Mouse (Mus musculus) kidney, postnatal 0 days (tissue): ENCODE results near the gene Foxd1. TPM values are rescaled to one million over a fixed set of nuclear protein-coding genes. Genes with fewer than 3 reads are reported as not detected.

Source experiments
- ATAC-seq: fragments of 200-750 bp; cut with Nextera tagmentation; replicated peaks from 2 replicates; pipeline ENCODE4 v1.8.0; 2017; ENCODE audit warnings: low read depth, moderate number of reproducible peaks, moderate TSS enrichment, moderate library complexity; ENCODE audit not compliant: low FRiP score
- DNase-seq: peaks from one replicate; pipeline ENCODE4 v3.0.0-alpha.2; 2016; ENCODE audit warnings: low spot score
- H3K27ac ChIP-seq: fragments of 300-500 bp; sonication (generic); 2 replicates; pipeline ENCODE4 v1.5.1; 2014; ENCODE audit warnings: mild to moderate bottlenecking
- H3K27me3 ChIP-seq: fragments of 300-500 bp; sonication (generic); 2 replicates; pipeline ENCODE4 v1.6.1; 2014; ENCODE audit warnings: low read length, mixed read lengths; ENCODE audit not compliant: insufficient read depth
- H3K36me3 ChIP-seq: fragments of 300-500 bp; sonication (generic); 2 replicates; pipeline ENCODE4 v1.6.1; 2014; ENCODE audit warnings: low read length, mixed read lengths; ENCODE audit not compliant: insufficient read depth
- H3K4me1 ChIP-seq: fragments of 300-500 bp; sonication (generic); replicated peaks from 2 replicates; pipeline ENCODE4 v1.6.1; 2014; ENCODE audit warnings: antibody characterized with exemption, low read length, mixed read lengths; ENCODE audit not compliant: insufficient read depth
- H3K4me2 ChIP-seq: fragments of 300-500 bp; sonication (generic); 2 replicates; pipeline ENCODE4 v1.6.1; 2014; ENCODE audit warnings: mild to moderate bottlenecking, low read length, moderate library complexity, mixed read lengths
- H3K4me3 ChIP-seq: fragments of 300-500 bp; sonication (generic); replicated peaks from 2 replicates; pipeline ENCODE4 v1.5.1; 2014; ENCODE audit warnings: low read depth, low read length
- H3K9ac ChIP-seq: fragments of 300-500 bp; sonication (generic); 2 replicates; pipeline ENCODE4 v1.6.1; 2014; ENCODE audit warnings: low read depth, low read length
- H3K9me3 ChIP-seq: fragments of 300-500 bp; sonication (generic); replicated peaks from 2 replicates; pipeline ENCODE4 v1.6.1; 2016; ENCODE audit warnings: low read length, inconsistent platforms, mixed read lengths
- CTCF ChIP-seq: IDR thresholded peaks from 2 replicates; pipeline ENCODE4 v1.5.1; 2016; ENCODE audit warnings: antibody characterized with exemption, low read depth, mild to moderate bottlenecking, moderate library complexity
- WGBS: fragments of 180-500 bp; shearing (Covaris S2); extraction: QIAGEN DNeasy Blood & Tissue Kit; methylation state at CpG from one replicate; pipeline ENCODE4 v1.1.7; 2014; 5-methylcytosine and 5-hydroxymethylcytosine counted together
- polyA plus RNA-seq: library from polyadenylated mRNA; unstranded; fragments of >200 nt; fragmentation: Nextera tagmentation; extraction: Ambion mirVana; gene quantifications from 2 replicates; pipeline ENCODE4 v1.2.1, GENCODE M21; 2015

Gene Foxd1
- polyA plus RNA-seq, 1 experiment from 2014 or later = 3.4 TPM

DNA sequence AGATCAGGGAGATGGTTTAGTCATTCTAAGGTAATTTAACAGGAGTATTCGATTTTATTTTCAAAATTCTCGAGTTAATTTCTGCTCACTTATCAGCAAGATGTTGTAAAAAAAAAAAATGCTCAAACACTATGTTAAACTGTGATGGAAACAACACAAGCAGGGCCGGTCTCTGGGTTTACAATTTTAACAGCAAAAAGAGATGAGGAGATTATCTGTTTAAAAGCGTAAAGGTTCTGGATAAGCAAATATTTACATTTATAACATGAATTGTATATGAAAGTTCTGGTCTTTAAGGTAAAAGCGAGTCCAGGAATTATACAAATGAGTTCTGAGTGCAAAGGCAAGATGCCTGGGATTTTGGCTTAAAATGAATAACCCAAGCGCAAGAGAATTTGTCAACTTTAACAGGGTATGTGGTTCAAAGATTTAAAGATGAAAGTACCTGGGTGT lies 3.0 kb downstream of the Foxd1 start:
- 37% methylated on average over 6 of the region's 6 CpGs for WGBS
- H3K4me3 ChIP-seq = peak overlapping the region; percentile 18; the same call in 1 of the 2 replicates

GRCm38 (mm10) chr13:98357433-98358423 lies 3.7 kb downstream of the Foxd1 start:
- no peaks in the 10 kb centered on the region for H3K9me3 ChIP-seq
- peaks cover 67% of the 10 kb centered on the region for H3K27me3 ChIP-seq
- peak overlapping the region; percentile 18 for H3K4me3 ChIP-seq
- peak overlapping the region; percentile 43 for H3K4me2 ChIP-seq
- no peak for TF ChIP-seq CTCF
- H3K9ac ChIP-seq = no peak overlapping the region
- DNase-seq (no peak), ATAC-seq (no peak)
- WGBS = 15% methylated on average over 18 of the region's 18 CpGs
- no peaks in the 10 kb centered on the region for H3K36me3 ChIP-seq
- 0 out of 2 replicates have a peak overlapping the region, but pooled peaks have one; percentile 40 for H3K27ac ChIP-seq
- H3K4me1 ChIP-seq = peaks cover 14% of the 10 kb centered on the region; the same call in 1 of the 2 replicates

More for the DNA sequence above, 3.0 kb downstream of the Foxd1 start:
- Histone ChIP-seq H3K36me3 (no peaks in the 10 kb centered on the region), H3K27me3 (peaks cover 67% of the 10 kb centered on the region), H3K9ac (no peak overlapping the region), H3K4me1 (peaks cover 14% of the 10 kb centered on the region; the same call in 1 of the 2 replicates), H3K27ac (no peak overlapping the region), H3K4me2 (peak overlapping the region; percentile 43; the same call in 1 of the 2 replicates), H3K9me3 (no peaks in the 10 kb centered on the region)
- ATAC-seq = no peak
- TF ChIP-seq CTCF = no peak
- no peak for DNase-seq

DNA sequence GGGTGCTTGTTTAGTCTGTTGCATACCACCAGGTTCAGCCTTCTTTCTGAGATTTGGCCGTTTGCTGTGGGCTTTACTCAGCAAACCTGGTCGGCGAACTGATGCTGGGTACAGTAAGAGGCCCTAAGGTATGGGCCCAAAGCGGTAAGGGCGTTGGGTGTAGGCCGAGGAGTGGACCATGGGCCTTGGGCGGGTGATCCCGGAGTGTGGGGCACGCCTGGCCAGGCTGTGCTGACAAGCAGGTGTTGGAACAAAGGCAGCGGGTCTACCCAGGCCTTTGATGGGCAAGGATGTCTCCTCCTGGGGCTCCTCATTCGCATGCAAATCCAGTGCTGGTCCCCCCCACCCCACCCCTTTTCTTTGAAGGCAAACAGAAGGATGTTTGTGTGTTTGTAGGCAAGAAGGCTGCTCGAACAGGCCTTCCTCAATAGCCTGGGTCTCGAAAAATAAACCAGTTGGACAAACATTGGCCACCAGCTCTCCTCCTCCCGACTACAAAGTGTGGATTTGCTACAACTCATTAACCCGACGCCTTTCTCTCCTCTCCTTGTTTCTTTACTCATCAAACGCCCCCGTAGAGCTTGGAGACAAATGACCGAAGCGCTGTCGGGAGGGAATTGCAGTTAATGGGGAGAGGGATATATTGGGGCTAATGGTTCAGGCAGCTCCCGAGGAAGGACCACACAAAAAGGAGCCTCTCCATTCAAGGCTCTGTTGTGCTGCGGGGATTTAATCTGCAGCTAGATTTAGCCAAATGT lies 4.6 kb downstream of the Foxd1 start:
- peak; percentile 77 for DNase-seq
- peak overlapping the region; percentile 43 for H3K4me2 ChIP-seq
- H3K9ac ChIP-seq = no peak overlapping the region
- 0 out of 2 replicates have a peak overlapping the region, but pooled peaks have one; percentile 40 for H3K27ac ChIP-seq
- H3K4me3 ChIP-seq = peak overlapping the region; percentile 18
- H3K4me1 ChIP-seq = peaks cover 12% of the 10 kb centered on the region; the same call in 1 of the 2 replicates
- peaks cover 68% of the 10 kb centered on the region for H3K27me3 ChIP-seq
- WGBS = 10% methylated on average over 23 of the region's 23 CpGs
- no peak for TF ChIP-seq CTCF
- no peaks in the 10 kb centered on the region for H3K9me3 ChIP-seq
- ATAC-seq = no peak
- no peaks in the 10 kb centered on the region for H3K36me3 ChIP-seq

DNA sequence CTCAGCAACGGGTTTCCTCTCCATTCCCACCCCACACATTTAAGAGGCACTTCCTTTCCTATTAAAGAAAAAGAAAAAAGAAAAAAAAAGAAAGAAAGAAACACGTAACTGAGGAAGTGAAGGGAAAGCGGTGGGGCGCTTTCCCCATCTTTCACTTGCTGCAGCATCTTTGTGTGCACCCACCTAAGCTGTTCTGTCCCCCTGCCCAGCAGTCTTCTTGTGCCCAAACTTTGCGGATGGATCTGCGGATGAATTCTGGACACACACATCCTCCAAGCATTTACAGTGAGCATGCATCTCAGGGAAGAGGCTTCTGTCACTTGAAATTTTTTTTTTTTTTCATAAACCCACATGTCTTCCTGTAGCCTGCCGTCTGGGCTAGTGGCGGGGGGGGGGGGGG lies 5.3 kb downstream of the Foxd1 start:
- ATAC-seq (no peak), DNase-seq (no peak)
- Histone ChIP-seq H3K36me3 (no peaks in the 10 kb centered on the region), H3K4me2 (peak overlapping the region; percentile 43; the same call in 1 of the 2 replicates), H3K27me3 (peaks cover 65% of the 10 kb centered on the region), H3K27ac (no peak overlapping the region), H3K9me3 (no peaks in the 10 kb centered on the region), H3K4me3 (no peak overlapping the region), H3K9ac (no peak overlapping the region), H3K4me1 (peaks cover 6% of the 10 kb centered on the region; the same call in 1 of the 2 replicates)
- 16% methylated on average over 6 of the region's 8 CpGs for WGBS
- TF ChIP-seq CTCF = no peak

GRCm38 (mm10) chr13:98360391-98360790 lies 6.3 kb downstream of the Foxd1 start:
- no peak for TF ChIP-seq CTCF

DNA sequence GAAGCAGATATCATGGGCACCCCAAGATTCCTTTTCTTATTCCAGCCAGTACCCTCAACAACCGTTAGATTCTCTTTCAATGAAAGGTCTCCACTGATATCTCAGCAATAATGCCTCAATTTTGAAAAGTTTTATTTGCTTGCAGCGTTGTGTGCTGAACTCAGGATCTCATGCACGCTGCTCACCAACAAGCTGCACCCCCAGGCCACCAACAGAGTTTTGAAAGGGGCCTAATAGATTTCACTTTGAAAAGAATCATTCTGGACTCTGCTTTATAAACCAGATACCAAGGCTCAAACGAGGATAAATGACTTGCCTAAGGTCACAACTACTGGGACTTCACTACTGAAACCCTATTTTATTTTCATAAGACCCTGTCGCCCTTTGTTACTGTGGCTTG lies 7.1 kb downstream of the Foxd1 start:
- Histone ChIP-seq H3K9ac (no peak overlapping the region), H3K4me1 (no peaks in the 10 kb centered on the region; the same call in 1 of the 2 replicates), H3K4me3 (no peak overlapping the region), H3K9me3 (no peaks in the 10 kb centered on the region), H3K36me3 (no peaks in the 10 kb centered on the region), H3K4me2 (no peak overlapping the region), H3K27me3 (peaks cover 52% of the 10 kb centered on the region), H3K27ac (no peak overlapping the region)
- no peak for TF ChIP-seq CTCF
- ATAC-seq (no peak), DNase-seq (no peak)
- 52% methylated on average over 5 of the region's 5 CpGs for WGBS

More at GRCm38 (mm10) chr13:98360391-98360790, 6.3 kb downstream of the Foxd1 start:
- Histone ChIP-seq H3K4me2 (no peak overlapping the region), H3K27ac (no peak overlapping the region), H3K9ac (no peak overlapping the region), H3K4me3 (no peak overlapping the region), H3K4me1 (no peaks in the 10 kb centered on the region), H3K36me3 (no peaks in the 10 kb centered on the region), H3K9me3 (no peaks in the 10 kb centered on the region), H3K27me3 (peaks cover 57% of the 10 kb centered on the region)
- DNase-seq (no peak), ATAC-seq (no peak)
- WGBS = 13% methylated on average over 6 of the region's 6 CpGs
